Mouse (Mus musculus) neural tube, embryonic 13.5 days (tissue): ENCODE data around the gene Sppl2b. TPM values are rescaled to one million over a fixed set of nuclear protein-coding genes. Genes with fewer than 3 reads are reported as not detected.

Experiments
- ATAC-seq: fragments of 200-750 bp; cut with Nextera tagmentation; 2 replicates; pipeline ENCODE4 v1.8.0; 2017; ENCODE audit warnings: low read depth, mild to moderate bottlenecking, moderate TSS enrichment, moderate library complexity
- H3K27ac ChIP-seq: fragments of 300-500 bp; sonication (generic); replicated peaks from 2 replicates; pipeline ENCODE4 v1.5.1; 2015; ENCODE audit warnings: moderate library complexity, mild to moderate bottlenecking, inconsistent platforms
- H3K27me3 ChIP-seq: fragments of 300-500 bp; sonication (generic); 2 replicates; pipeline ENCODE4 v1.6.1; 2015; ENCODE audit warnings: mild to moderate bottlenecking, inconsistent platforms
- H3K36me3 ChIP-seq: fragments of 300-500 bp; sonication (generic); 2 replicates; pipeline ENCODE4 v1.6.1; 2015; ENCODE audit warnings: mild to moderate bottlenecking, inconsistent platforms
- H3K4me1 ChIP-seq: fragments of 300-500 bp; sonication (generic); replicated peaks from 2 replicates; pipeline ENCODE4 v1.6.1; 2015; ENCODE audit warnings: inconsistent platforms
- H3K4me2 ChIP-seq: fragments of 300-500 bp; sonication (generic); 2 replicates; pipeline ENCODE4 v1.6.1; 2015; ENCODE audit warnings: inconsistent platforms, mild to moderate bottlenecking, moderate library complexity
- H3K4me3 ChIP-seq: fragments of 300-500 bp; sonication (generic); 2 replicates; pipeline ENCODE4 v1.5.1; 2015; ENCODE audit warnings: mild to moderate bottlenecking, inconsistent platforms
- H3K9ac ChIP-seq: fragments of 300-500 bp; sonication (generic); 2 replicates; pipeline ENCODE4 v1.6.1; 2015; ENCODE audit warnings: moderate library complexity, mild to moderate bottlenecking, inconsistent platforms
- H3K9me3 ChIP-seq: fragments of 300-500 bp; sonication (generic); 2 replicates; pipeline ENCODE4 v1.6.1; 2016; ENCODE audit warnings: inconsistent platforms
- WGBS: fragments of 180-500 bp; shearing (Covaris S2); methylation state at CpG from one replicate; pipeline ENCODE4 v1.1.7; 2015; 5-methylcytosine and 5-hydroxymethylcytosine counted together
- polyA plus RNA-seq: library from polyadenylated mRNA; unstranded; fragments of >200 nt; fragmentation: Nextera tagmentation; extraction: Ambion mirVana; gene quantifications from 2 replicates; pipeline ENCODE4 v1.2.1, GENCODE M21; 2015

Gene Sppl2b
- 62.0 and 66.2 TPM in 2 replicates for polyA plus RNA-seq

- under 1% methylated on average over 81 of the region's 81 CpGs for WGBS
- ATAC-seq, result peak; percentile 77
- Histone ChIP-seq H3K4me3 (peak within 1 kb of the TSS; percentile 76), H3K4me1 (peaks cover 49% of the 10 kb centered on the region), H3K9me3 (no peaks in the 10 kb centered on the region), H3K27ac (peak within 1 kb of the TSS; percentile 65), H3K9ac (peak within 1 kb of the TSS; percentile 91), H3K27me3 (no peaks in the 10 kb centered on the region), H3K36me3 (peaks cover 34% of the 10 kb centered on the region), H3K4me2 (peak within 1 kb of the TSS; percentile 99)
Measured at GRCm38 (mm10) chr10:80854913-80855748, at the start of gene Sppl2b, which contains the start of gene Lsm7. Sppl2b (plus strand) TSS chr10:80855275. Lsm7 (minus strand) TSS chr10:80855209.

DNA sequence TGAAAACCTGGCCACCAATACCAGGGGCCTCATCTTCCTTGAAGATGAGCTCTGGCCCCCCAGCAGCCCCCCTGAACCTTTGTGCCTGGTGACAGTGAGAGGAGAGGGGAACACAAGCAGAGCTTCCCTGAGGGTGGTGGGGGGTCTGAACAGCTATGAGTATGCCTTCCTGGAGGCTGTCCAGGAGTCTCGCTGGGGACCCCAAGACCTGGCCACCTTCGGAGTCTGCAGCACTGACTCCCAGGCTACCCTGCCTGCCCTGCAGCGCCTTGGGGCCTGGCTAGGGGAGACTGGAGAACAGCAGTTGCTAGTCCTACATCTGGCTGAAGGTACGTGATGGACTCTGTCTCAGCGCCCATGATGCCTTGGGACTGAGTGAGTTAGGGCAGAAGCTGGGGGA lies 49.8 kb upstream of the Sppl2b start:
- no peak overlapping the region for H3K4me2 ChIP-seq
- H3K36me3 ChIP-seq, result peaks cover 49% of the 10 kb centered on the region
- H3K9me3 ChIP-seq, result no peaks in the 10 kb centered on the region
- peaks cover 33% of the 10 kb centered on the region for H3K27me3 ChIP-seq
- WGBS, result 78% methylated on average over 5 of the region's 5 CpGs
- no peak overlapping the region for H3K27ac ChIP-seq
- no peak for ATAC-seq
- peaks cover 50% of the 10 kb centered on the region for H3K4me1 ChIP-seq
- no peak overlapping the region for H3K9ac ChIP-seq
- H3K4me3 ChIP-seq, result no peak overlapping the region

- ATAC-seq, result peak; percentile 23; the same call in 1 of the 2 replicates
- H3K4me2 ChIP-seq, result peak overlapping the region; percentile 75
- H3K27me3 ChIP-seq, result peaks cover 39% of the 10 kb centered on the region
- WGBS, result 16% methylated on average over 3 of the region's 3 CpGs
- H3K9me3 ChIP-seq, result no peaks in the 10 kb centered on the region
- peaks cover 45% of the 10 kb centered on the region for H3K4me1 ChIP-seq
- no peak overlapping the region for H3K4me3 ChIP-seq
- H3K36me3 ChIP-seq, result peaks cover 47% of the 10 kb centered on the region
- no peak overlapping the region for H3K27ac ChIP-seq
- 0 out of 2 replicates have a peak overlapping the region, but pooled peaks have one; percentile 79 for H3K9ac ChIP-seq
Measured at GRCm38 (mm10) chr10:80805925-80806324, 49.1 kb upstream of the Sppl2b start.

GRCm38 (mm10) chr10:80806341-80807056 lies 48.6 kb upstream of the Sppl2b start:
- peak; percentile 20 for ATAC-seq

DNA sequence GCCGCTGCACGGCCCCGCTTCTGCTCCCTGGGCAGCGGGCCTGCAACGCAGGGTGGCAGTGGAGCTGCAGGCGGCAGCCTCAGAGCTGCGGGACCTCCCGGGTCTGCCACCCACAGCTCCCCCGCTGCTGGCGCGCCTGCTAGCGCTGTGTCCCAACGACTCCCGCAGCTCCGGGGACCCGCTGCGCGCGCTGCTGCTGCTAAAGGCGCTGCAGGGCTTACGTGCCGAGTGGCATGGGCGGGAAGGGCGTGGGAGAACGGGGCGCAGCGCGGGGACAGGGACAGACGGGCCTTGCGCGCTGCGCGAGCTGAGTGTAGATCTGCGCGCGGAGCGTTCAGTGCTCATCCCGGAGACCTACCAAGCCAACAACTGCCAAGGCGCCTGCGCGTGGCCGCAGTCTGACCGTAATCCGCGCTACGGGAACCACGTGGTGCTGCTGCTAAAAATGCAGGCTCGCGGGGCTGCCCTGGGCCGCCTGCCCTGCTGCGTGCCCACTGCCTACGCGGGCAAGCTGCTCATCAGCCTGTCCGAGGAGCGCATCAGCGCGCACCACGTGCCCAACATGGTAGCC lies 47.9 kb upstream of the Sppl2b start:
- ATAC-seq, result peak; percentile 85
- H3K9ac ChIP-seq, result peak overlapping the region; percentile 79
- WGBS, result under 1% methylated on average over 54 of the region's 58 CpGs
- H3K27ac ChIP-seq, result peak overlapping the region; percentile 86
- peak overlapping the region; percentile 75 for H3K4me2 ChIP-seq
- no peaks in the 10 kb centered on the region for H3K9me3 ChIP-seq
- peaks cover 48% of the 10 kb centered on the region for H3K27me3 ChIP-seq
- peak overlapping the region; percentile 44 for H3K4me3 ChIP-seq
- H3K4me1 ChIP-seq, result peaks cover 42% of the 10 kb centered on the region
- peaks cover 35% of the 10 kb centered on the region for H3K36me3 ChIP-seq

More at GRCm38 (mm10) chr10:80806341-80807056, 48.6 kb upstream of the Sppl2b start:
- peaks cover 42% of the 10 kb centered on the region for H3K4me1 ChIP-seq
- H3K9me3 ChIP-seq, result no peaks in the 10 kb centered on the region
- peaks cover 43% of the 10 kb centered on the region for H3K27me3 ChIP-seq
- H3K27ac ChIP-seq, result peak overlapping the region; percentile 86
- peak overlapping the region; percentile 44 for H3K4me3 ChIP-seq
- peak overlapping the region; percentile 75 for H3K4me2 ChIP-seq
- peaks cover 41% of the 10 kb centered on the region for H3K36me3 ChIP-seq
- H3K9ac ChIP-seq, result peak overlapping the region; percentile 79
- 39% methylated on average over 34 of the region's 34 CpGs for WGBS

DNA sequence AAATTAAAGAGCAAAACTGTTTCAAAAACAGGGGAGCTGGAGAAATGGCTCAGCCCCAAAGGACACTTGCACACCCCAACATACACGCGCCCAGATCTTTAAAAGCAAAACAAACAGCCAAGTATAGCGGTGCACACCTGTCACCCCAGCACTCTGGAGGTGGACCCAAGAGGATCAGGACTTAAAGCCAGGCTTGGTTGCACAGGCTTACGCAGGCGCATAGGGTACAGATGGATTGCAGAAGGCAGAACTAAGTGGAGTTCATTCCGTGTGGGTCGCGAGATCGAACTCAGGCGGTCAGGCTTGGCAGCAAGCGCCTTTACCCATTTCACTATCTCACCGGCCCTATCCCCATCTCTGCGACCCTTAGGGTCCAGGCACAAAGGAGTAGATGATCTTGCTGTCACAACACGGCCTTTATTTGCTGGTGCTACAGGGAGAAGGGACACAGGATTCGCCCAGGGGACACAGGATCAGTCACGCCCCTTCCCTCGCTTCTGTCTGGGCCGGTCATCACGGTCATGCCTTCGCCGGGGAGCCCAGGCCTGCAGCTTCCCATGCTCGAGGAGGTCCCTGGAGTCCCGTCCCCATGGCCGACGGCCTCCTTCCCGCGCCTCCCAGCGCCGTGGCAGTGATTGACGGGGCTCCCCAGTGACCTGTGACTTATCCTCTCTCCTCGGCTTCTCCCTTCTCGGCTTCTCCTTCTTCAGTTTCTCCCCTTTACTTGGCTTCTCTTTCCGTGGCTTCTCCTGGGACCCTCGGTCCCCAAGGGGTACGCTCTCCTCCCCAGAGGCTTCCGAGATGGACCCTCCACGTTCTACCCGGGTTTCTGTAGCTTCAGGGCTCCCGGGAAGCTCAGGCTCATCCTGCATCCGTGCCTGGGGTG lies 46.7 kb upstream of the Sppl2b start:
- peak overlapping the region; percentile 14 for H3K4me3 ChIP-seq
- peaks cover 53% of the 10 kb centered on the region for H3K27me3 ChIP-seq
- no peaks in the 10 kb centered on the region for H3K9me3 ChIP-seq
- WGBS, result 20% methylated on average over 40 of the region's 40 CpGs
- H3K4me2 ChIP-seq, result peak overlapping the region; percentile 75
- ATAC-seq, result no peak
- peaks cover 23% of the 10 kb centered on the region for H3K36me3 ChIP-seq
- peaks cover 42% of the 10 kb centered on the region for H3K4me1 ChIP-seq
- peak overlapping the region; percentile 79 for H3K9ac ChIP-seq
- no peak overlapping the region for H3K27ac ChIP-seq

- Histone ChIP-seq H3K4me1 (peaks cover 42% of the 10 kb centered on the region), H3K4me2 (peak overlapping the region; percentile 75), H3K27me3 (peaks cover 56% of the 10 kb centered on the region), H3K36me3 (peaks cover 15% of the 10 kb centered on the region), H3K9me3 (no peaks in the 10 kb centered on the region), H3K27ac (no peak overlapping the region), H3K9ac (peak overlapping the region; percentile 48), H3K4me3 (peak overlapping the region; percentile 14; the same call in 1 of the 2 replicates)
- WGBS, result 9% methylated on average over 18 of the region's 18 CpGs
- ATAC-seq, result no peak
Measured at GRCm38 (mm10) chr10:80808985-80809632, 46.0 kb upstream of the Sppl2b start.

GRCm38 (mm10) chr10:80810084-80810483 lies 45.0 kb upstream of the Sppl2b start:
- no peak overlapping the region for H3K27ac ChIP-seq
- peak overlapping the region; percentile 20; the same call in 1 of the 2 replicates for H3K4me2 ChIP-seq

DNA sequence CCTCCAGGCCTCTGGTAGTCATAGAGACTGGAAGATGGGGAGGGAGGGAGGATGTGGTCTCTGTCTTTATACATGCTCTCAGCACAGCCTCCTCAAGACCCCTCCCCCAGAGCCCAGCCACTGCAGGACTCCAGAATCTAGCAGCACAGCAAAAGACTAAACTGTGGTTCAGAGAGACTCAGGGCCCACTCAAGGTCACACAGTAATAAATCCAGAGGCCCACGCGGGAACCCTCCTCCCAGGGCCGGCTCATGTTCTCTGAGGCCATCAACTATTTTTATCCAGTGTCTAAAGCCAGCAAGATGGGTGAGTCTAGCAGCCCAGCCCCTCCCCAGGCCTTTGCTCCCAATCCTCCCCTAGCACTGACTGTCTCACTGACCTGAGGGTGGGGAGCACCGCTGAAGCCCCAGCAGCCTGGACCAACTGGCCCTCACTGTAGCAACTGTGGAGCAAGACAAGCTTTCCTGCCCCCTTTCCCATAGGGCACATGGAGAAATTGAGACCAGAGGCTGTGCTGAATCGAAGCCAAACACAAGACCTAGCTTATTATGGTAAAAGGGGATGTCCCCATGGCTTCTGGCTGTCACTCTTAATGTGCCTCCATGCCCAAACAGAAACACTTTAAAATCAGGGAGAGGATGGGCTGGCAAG lies 42.6 kb upstream of the Sppl2b start:
- Histone ChIP-seq H3K4me3 (no peak overlapping the region), H3K36me3 (no peaks in the 10 kb centered on the region), H3K4me1 (peaks cover 24% of the 10 kb centered on the region), H3K4me2 (no peak overlapping the region), H3K27me3 (peaks cover 47% of the 10 kb centered on the region), H3K9ac (peak overlapping the region; percentile 43; the same call in 1 of the 2 replicates), H3K27ac (no peak overlapping the region), H3K9me3 (no peaks in the 10 kb centered on the region)
- ATAC-seq, result no peak
- WGBS, result 60% methylated on average over 5 of the region's 5 CpGs

More at GRCm38 (mm10) chr10:80810084-80810483, 45.0 kb upstream of the Sppl2b start:
- Histone ChIP-seq H3K4me3 (no peak overlapping the region), H3K27me3 (peaks cover 49% of the 10 kb centered on the region), H3K4me1 (peaks cover 42% of the 10 kb centered on the region), H3K9ac (peak overlapping the region; percentile 47; the same call in 1 of the 2 replicates), H3K9me3 (no peaks in the 10 kb centered on the region), H3K36me3 (peaks cover 6% of the 10 kb centered on the region)
- no peak for ATAC-seq
- WGBS, result 2% methylated on average over 19 of the region's 20 CpGs

DNA sequence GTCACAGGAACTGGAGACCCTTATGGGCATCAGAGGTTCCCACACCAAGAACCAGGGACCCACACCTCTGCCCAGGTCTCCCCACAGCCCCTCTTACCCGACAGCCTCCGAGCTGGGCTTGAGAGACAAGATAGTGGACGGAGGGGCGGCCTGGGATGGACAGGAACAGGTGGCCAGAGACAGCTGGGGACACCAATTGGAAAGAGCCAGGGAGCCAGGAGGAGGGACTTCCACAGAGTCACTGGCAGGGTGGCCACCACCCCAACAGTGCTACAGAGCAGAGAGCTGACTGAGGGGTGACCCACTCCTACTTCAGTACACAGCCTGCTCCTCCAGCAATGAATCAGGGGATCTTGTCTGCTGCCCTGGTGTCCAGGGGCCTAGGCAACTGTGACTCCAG lies 41.7 kb upstream of the Sppl2b start, which contains the start of gene Jsrp1:
Gene Jsrp1 (minus strand): TSS at position 133 of the 400 bp plus-strand sequence.
- H3K4me1 ChIP-seq, result peaks cover 16% of the 10 kb centered on the region
- 83% methylated on average over 4 of the region's 4 CpGs for WGBS
- no peaks in the 10 kb centered on the region for H3K9me3 ChIP-seq
- no peak within 1 kb of the TSS for H3K4me3 ChIP-seq
- H3K27ac ChIP-seq, result no peak within 1 kb of the TSS
- H3K36me3 ChIP-seq, result no peaks in the 10 kb centered on the region
- no peak within 1 kb of the TSS for H3K9ac ChIP-seq
- ATAC-seq, result no peak
- no peak within 1 kb of the TSS for H3K4me2 ChIP-seq
- H3K27me3 ChIP-seq, result peaks cover 42% of the 10 kb centered on the region
